Mouse (Mus musculus): ENCODE results near the gene Abhd2. TPM values are rescaled to one million over a fixed set of nuclear protein-coding genes. Genes with fewer than 3 reads are reported as not detected.

Gene Abhd2
- polyA plus RNA-seq, 1 experiment = 37.4 TPM

DNA sequence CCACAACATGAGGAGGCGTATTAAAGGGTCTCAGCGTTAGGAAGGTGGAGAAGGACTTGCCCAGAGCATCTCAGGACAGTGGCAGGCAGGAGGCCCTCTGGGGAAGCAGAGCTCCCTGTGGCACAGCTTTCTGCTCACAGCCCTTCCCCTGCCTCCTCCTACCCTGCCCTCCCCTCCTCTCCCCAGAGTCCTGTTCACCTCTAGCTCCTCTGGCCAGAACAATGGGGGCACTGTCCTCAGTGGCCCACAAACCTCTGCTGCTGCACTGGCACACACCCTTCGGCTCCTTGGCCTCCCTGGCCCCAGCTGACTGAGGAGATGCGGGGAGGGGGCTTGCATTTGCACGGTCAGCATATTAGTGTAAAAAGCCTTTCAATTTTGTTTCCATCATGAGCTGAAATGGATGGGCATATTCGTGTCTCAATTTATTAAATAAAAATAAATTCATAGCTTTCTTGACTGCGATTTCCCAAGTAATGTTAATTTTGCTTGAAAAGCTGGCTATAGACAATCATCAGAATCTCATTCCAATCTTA, 115.7 kb downstream of the Abhd2 start:
- H3K27me3 ChIP-seq (ENCODE audit: control insufficient read depth, insufficient read depth, low read length, poor library complexity, severe bottlenecking) = no peaks in the 10 kb centered on the region
- TF ChIP-seq POLR2A (IDR thresholded peaks at IDR 0.05; ENCODE audit: insufficient read depth, low read length) = no peak
- no peak for TF ChIP-seq CTCF (IDR thresholded peaks at IDR 0.05; ENCODE audit: low read depth, low read length)
- no peak for TF ChIP-seq EP300 (IDR thresholded peaks at IDR 0.05; ENCODE audit: insufficient read depth, low read depth, low read length)
- H3K4me3 ChIP-seq (ENCODE audit: low read depth, low read length) = no peak overlapping the region; the same call in 1 of the 2 replicates
- peak overlapping the region; percentile 83 for H3K27ac ChIP-seq (ENCODE audit: insufficient read depth, low read length)
- H3K9me3 ChIP-seq (replicated peaks; ENCODE audit: control insufficient read depth, insufficient read depth, low read length, poor library complexity, severe bottlenecking) = no peaks in the 10 kb centered on the region
- peak overlapping the region; percentile 62 for H3K9ac ChIP-seq (ENCODE audit: low read depth, poor library complexity, severe bottlenecking)
- no peaks in the 10 kb centered on the region for H3K4me1 ChIP-seq (ENCODE audit: control insufficient read depth, insufficient read depth, low read length)
- no peaks in the 10 kb centered on the region for H3K36me3 ChIP-seq (ENCODE audit: control insufficient read depth, insufficient read depth, low read length, poor library complexity, severe bottlenecking)

DNA sequence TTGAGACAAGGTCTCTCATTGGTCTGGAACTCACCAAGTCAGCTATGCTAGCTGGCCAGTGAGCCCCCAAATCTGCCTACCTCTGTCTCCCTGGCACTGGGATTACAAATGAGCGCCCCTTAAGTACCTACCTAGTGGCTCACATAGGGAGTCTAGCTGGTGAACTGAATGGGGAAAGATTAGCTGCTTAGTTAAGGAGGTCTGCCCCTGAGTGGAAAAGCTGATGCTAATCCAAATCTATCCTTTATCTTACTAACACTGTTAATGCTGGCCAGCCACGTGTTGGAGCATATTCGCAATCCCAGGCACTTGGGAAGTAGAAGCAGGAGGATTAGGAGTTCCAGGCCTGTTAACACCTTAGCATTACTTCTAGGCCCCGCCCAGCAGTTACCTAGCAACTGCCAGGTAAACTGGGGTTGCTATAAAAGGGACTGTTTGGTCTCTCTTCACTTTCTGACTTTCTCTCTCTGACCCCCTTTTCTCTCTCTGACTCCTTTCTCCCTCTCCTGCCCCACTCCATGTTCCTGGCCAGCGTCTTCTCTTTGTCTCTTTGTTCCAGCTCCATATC, 117.2 kb downstream of the Abhd2 start:
- Histone ChIP-seq H3K9ac (ENCODE audit: low read depth, poor library complexity, severe bottlenecking) (peak overlapping the region; percentile 11; the same call in 1 of the 2 replicates), H3K27ac (ENCODE audit: insufficient read depth, low read length) (peak overlapping the region; percentile 61), H3K27me3 (ENCODE audit: control insufficient read depth, insufficient read depth, low read length, poor library complexity, severe bottlenecking) (no peaks in the 10 kb centered on the region), H3K9me3 (replicated peaks; ENCODE audit: control insufficient read depth, insufficient read depth, low read length, poor library complexity, severe bottlenecking) (no peaks in the 10 kb centered on the region), H3K36me3 (ENCODE audit: control insufficient read depth, insufficient read depth, low read length, poor library complexity, severe bottlenecking) (no peaks in the 10 kb centered on the region), H3K4me3 (ENCODE audit: low read depth, low read length) (no peak overlapping the region), H3K4me1 (ENCODE audit: control insufficient read depth, insufficient read depth, low read length) (no peaks in the 10 kb centered on the region)
- no peak for TF ChIP-seq POLR2A (IDR thresholded peaks at IDR 0.05; ENCODE audit: insufficient read depth, low read length)
- no peak for TF ChIP-seq CTCF (IDR thresholded peaks at IDR 0.05; ENCODE audit: low read depth, low read length)
- no peak for TF ChIP-seq EP300 (IDR thresholded peaks at IDR 0.05; ENCODE audit: insufficient read depth, low read depth, low read length)

DNA sequence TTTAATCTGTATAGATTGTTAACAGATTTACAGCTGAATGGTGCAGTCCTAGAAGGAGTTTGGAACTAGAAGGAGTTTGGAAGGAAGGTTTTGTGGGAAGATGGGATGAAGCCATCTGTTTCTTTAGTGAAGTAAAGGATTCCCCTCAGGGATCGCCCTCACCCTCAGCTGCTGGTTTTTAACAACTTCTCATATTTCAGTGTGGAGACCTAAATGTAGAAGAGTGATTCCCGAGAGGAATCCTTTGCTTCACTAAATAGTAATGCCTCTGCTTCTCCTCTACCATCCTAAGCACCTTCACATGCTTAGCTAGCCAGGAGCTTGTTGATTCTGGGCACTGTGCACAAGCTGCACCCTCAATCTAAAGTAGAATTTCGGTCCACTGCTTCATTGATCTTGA, 118.5 kb downstream of the Abhd2 start:
- TF ChIP-seq CTCF (IDR thresholded peaks at IDR 0.05; ENCODE audit: low read depth, low read length) (no peak), POLR2A (IDR thresholded peaks at IDR 0.05; ENCODE audit: insufficient read depth, low read length) (no peak), EP300 (IDR thresholded peaks at IDR 0.05; ENCODE audit: insufficient read depth, low read depth, low read length) (no peak)
- Histone ChIP-seq H3K27me3 (ENCODE audit: control insufficient read depth, insufficient read depth, low read length, poor library complexity, severe bottlenecking) (no peaks in the 10 kb centered on the region), H3K36me3 (ENCODE audit: control insufficient read depth, insufficient read depth, low read length, poor library complexity, severe bottlenecking) (no peaks in the 10 kb centered on the region), H3K9ac (ENCODE audit: low read depth, poor library complexity, severe bottlenecking) (peak overlapping the region; percentile 65), H3K27ac (ENCODE audit: insufficient read depth, low read length) (peak overlapping the region; percentile 69), H3K4me1 (ENCODE audit: control insufficient read depth, insufficient read depth, low read length) (peaks cover 2% of the 10 kb centered on the region), H3K9me3 (replicated peaks; ENCODE audit: control insufficient read depth, insufficient read depth, low read length, poor library complexity, severe bottlenecking) (no peaks in the 10 kb centered on the region), H3K4me3 (ENCODE audit: low read depth, low read length) (peak overlapping the region; percentile 94)

DNA sequence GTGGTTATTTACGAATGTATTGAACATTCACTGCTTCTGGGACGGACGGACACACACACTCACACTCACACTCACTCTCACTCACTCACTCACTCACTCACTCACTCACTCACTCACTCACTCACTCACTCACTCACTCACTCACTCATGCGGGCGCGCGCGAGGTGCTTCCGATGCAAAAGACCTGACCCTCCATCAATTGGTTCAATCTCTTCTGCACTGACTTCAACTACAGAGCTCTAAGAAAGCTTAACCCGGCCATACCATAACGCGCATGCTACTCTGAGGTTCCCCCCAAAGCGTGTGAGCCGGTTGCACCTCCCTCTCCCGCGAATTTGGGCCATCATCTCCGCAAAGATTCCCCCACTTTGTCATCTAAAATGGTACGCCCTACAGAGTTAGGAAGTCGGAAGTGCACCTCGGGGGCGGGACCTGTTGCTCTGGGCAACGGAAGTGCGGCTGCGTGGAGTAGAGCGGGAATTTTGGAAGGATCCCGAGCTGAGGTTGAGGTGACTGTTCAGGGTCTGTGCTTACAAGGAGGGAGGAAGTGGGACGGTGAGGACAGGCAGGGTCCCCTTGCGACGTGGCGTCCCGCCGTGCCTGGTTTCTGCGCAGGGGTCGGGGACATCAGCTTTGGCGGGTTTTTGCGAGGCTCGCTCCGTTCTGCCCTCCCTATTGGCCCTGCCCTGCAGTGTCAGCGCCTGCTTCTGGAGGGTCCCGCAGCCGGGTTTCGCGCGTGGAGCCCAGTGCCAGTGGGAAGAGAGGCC, 119.1 kb downstream of the Abhd2 start, which contains the start of gene Fanci:
Gene Fanci (plus strand): TSS at position 47 of the 767 bp plus-strand sequence.
- Histone ChIP-seq H3K4me3 (ENCODE audit: low read depth, low read length) (peak within 1 kb of the TSS; percentile 94), H3K4me1 (ENCODE audit: control insufficient read depth, insufficient read depth, low read length) (peaks cover 2% of the 10 kb centered on the region), H3K9ac (ENCODE audit: low read depth, poor library complexity, severe bottlenecking) (peak within 1 kb of the TSS; percentile 65), H3K36me3 (ENCODE audit: control insufficient read depth, insufficient read depth, low read length, poor library complexity, severe bottlenecking) (no peaks in the 10 kb centered on the region), H3K9me3 (replicated peaks; ENCODE audit: control insufficient read depth, insufficient read depth, low read length, poor library complexity, severe bottlenecking) (no peaks in the 10 kb centered on the region), H3K27ac (ENCODE audit: insufficient read depth, low read length) (peak within 1 kb of the TSS; percentile 81), H3K27me3 (ENCODE audit: control insufficient read depth, insufficient read depth, low read length, poor library complexity, severe bottlenecking) (no peaks in the 10 kb centered on the region)
- TF ChIP-seq EP300 (IDR thresholded peaks at IDR 0.05; ENCODE audit: insufficient read depth, low read depth, low read length) = no peak
- peak; percentile 86 for TF ChIP-seq POLR2A (IDR thresholded peaks at IDR 0.05; ENCODE audit: insufficient read depth, low read length)

DNA sequence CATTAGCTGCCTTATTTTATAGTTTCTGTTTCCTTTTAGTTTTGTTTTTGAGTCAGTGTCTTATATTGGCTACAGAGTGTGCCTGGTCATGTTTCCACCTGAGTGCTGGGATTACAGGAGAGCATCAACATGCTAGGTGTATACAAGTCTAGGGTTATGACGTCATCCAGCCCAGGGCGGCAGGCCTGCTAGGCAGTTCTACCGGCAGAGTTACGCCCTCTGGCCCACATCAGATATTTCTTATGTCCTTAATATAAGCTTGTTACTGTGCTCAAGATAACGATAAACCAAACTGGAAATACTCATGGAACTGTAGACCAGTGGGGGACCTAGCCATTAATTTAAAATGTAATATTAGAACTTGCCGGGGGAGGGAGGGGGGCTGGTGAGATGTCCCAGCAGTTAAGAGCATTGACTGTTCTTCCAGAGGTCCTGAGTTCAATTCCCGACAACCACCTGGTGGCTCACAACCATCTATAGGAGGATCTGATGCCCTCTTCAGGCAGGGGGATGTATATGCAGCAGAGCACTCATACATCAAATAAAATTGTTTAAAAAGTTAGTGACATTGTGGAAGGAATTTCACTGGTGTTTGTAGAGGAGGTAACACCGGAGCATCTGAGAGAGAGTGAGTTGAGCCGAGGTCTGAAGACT, 120.0 kb downstream of the Abhd2 start:
- Histone ChIP-seq H3K9ac (ENCODE audit: low read depth, poor library complexity, severe bottlenecking) (peak overlapping the region; percentile 65), H3K9me3 (replicated peaks; ENCODE audit: control insufficient read depth, insufficient read depth, low read length, poor library complexity, severe bottlenecking) (no peaks in the 10 kb centered on the region), H3K27ac (ENCODE audit: insufficient read depth, low read length) (peak overlapping the region; percentile 91), H3K36me3 (ENCODE audit: control insufficient read depth, insufficient read depth, low read length, poor library complexity, severe bottlenecking) (no peaks in the 10 kb centered on the region), H3K4me1 (ENCODE audit: control insufficient read depth, insufficient read depth, low read length) (peaks cover 2% of the 10 kb centered on the region), H3K4me3 (ENCODE audit: low read depth, low read length) (peak overlapping the region; percentile 94), H3K27me3 (ENCODE audit: control insufficient read depth, insufficient read depth, low read length, poor library complexity, severe bottlenecking) (no peaks in the 10 kb centered on the region)
- TF ChIP-seq CTCF (IDR thresholded peaks at IDR 0.05; ENCODE audit: low read depth, low read length) = no peak
- TF ChIP-seq EP300 (IDR thresholded peaks at IDR 0.05; ENCODE audit: insufficient read depth, low read depth, low read length) = no peak
- TF ChIP-seq POLR2A (IDR thresholded peaks at IDR 0.05; ENCODE audit: insufficient read depth, low read length) = no peak
